Comparison of ENCODE assay signal across 8 mouse cellular contexts in genomic region chr13:54949592-54949991, GRCm38 (mm10). TPM values are rescaled to one million over a fixed set of nuclear protein-coding genes. Genes with fewer than 3 reads are reported as not detected.
DNase-seq lines count a peak whose midpoint lies in the region; ATAC-seq and TF ChIP-seq lines count a peak whose summit lies in the region.

No protein-coding gene starts in this region.

- no peaks in the 10 kb centered on the region for H3K36me3 ChIP-seq in ES-E14 (ENCODE audit: control insufficient read depth, insufficient read depth, low read length, poor library complexity, severe bottlenecking)
- no peaks in the 10 kb centered on the region for H3K36me3 ChIP-seq in embryonic facial prominence, embryonic 14.5 days (ENCODE audit: control insufficient read depth, insufficient read depth, low read length)
- H3K36me3 ChIP-seq in limb, embryonic 12.5 days: no peaks in the 10 kb centered on the region
- H3K36me3 ChIP-seq in midbrain, embryonic 15.5 days (replicated peaks): no peaks in the 10 kb centered on the region

- H3K4me1 ChIP-seq in ES-E14 (ENCODE audit: control insufficient read depth in 2 of 2, insufficient read depth in 2 of 2, low read length in 2 of 2, poor library complexity in 1 of 2): peaks cover 0 to 4% of the 10 kb centered on the region in 2 experiments; a peak in 1 of 4 replicates
- 0 out of 2 replicates have a peak, but pooled peaks cover 4% of the 10 kb centered on the region for H3K4me1 ChIP-seq in embryonic facial prominence, embryonic 14.5 days (ENCODE audit: control insufficient read depth, insufficient read depth, low read length)
- H3K4me1 ChIP-seq in limb, embryonic 12.5 days (replicated peaks): peaks cover 19% of the 10 kb centered on the region
- peaks cover 50% of the 10 kb centered on the region for H3K4me1 ChIP-seq in midbrain, embryonic 15.5 days

- no peak overlapping the region for H3K27ac ChIP-seq in ES-E14 (ENCODE audit: insufficient read depth, low read depth, low read length, poor library complexity, severe bottlenecking)
- H3K27ac ChIP-seq in embryonic facial prominence, embryonic 14.5 days (replicated peaks; ENCODE audit: low read depth, low read length): no peak overlapping the region
- H3K27ac ChIP-seq in limb, embryonic 12.5 days: no peak overlapping the region
- H3K27ac ChIP-seq in midbrain, embryonic 15.5 days: peak overlapping the region; percentile 88

- no peaks in the 10 kb centered on the region for H3K9me3 ChIP-seq in ES-E14 (ENCODE audit: control insufficient read depth, insufficient read depth, low read depth, low read length)
- H3K9me3 ChIP-seq in embryonic facial prominence, embryonic 14.5 days (ENCODE audit: control insufficient read depth, low read length): no peaks in the 10 kb centered on the region
- H3K9me3 ChIP-seq in limb, embryonic 12.5 days: no peaks in the 10 kb centered on the region
- H3K9me3 ChIP-seq in midbrain, embryonic 15.5 days: no peaks in the 10 kb centered on the region

- H3K4me3 ChIP-seq in ES-E14 (ENCODE audit: insufficient read depth in 1 of 2, low read depth in 1 of 2, low read length in 2 of 2, poor library complexity in 1 of 2, severe bottlenecking in 1 of 2): peak overlapping the region; percentile 64 to 74
- peak overlapping the region; percentile 63 for H3K4me3 ChIP-seq in embryonic facial prominence, embryonic 14.5 days (ENCODE audit: low read depth, low read length)
- H3K4me3 ChIP-seq in limb, embryonic 12.5 days (replicated peaks): peak overlapping the region; percentile 64
- peak overlapping the region; percentile 69 for H3K4me3 ChIP-seq in midbrain, embryonic 15.5 days

- peak; percentile 65 for DNase-seq in adrenal gland, adult 2 months
- no peak for DNase-seq in adrenal gland, postnatal 4 days (ENCODE audit: low spot score in 2 of 2)
- no peak for DNase-seq in ES-E14 (ENCODE audit: low read depth, low spot score)
- peak; percentile 57 for DNase-seq in embryonic facial prominence, embryonic 14.5 days (ENCODE audit: low spot score)
- peak; percentile 19 to 42 for DNase-seq in heart, postnatal 36 days
- no peak for DNase-seq in ovary, postnatal 10 days (ENCODE audit: low spot score)

- peaks cover 92% of the 10 kb centered on the region for H3K27me3 ChIP-seq in embryonic facial prominence, embryonic 14.5 days (replicated peaks; ENCODE audit: control insufficient read depth, insufficient read depth, low read length)
- peaks cover 98% of the 10 kb centered on the region for H3K27me3 ChIP-seq in limb, embryonic 12.5 days
- peaks cover 41% of the 10 kb centered on the region for H3K27me3 ChIP-seq in midbrain, embryonic 15.5 days (replicated peaks)

- intact Hi-C loops in heart, postnatal 36 days (cut with DNase I): no loop called here

- peak overlapping the region; percentile 100 for H3K4me2 ChIP-seq in embryonic facial prominence, embryonic 14.5 days (ENCODE audit: low read depth, low read length)
- peak overlapping the region; percentile 100 for H3K4me2 ChIP-seq in limb, embryonic 12.5 days
- H3K4me2 ChIP-seq in midbrain, embryonic 15.5 days: peak overlapping the region; percentile 98

- in situ Hi-C loops in ES-E14 (cut with MboI; ENCODE audit: low sequenced_read_pairs in 2 of 2, unreplicated experiment in 2 of 2): no loop called here

- ATAC-seq in embryonic facial prominence, embryonic 14.5 days (ENCODE audit: low read depth): 0 out of 2 replicates have a peak, but pooled peaks have one; percentile 30
- no peak; the same call in 1 of the 2 replicates for ATAC-seq in limb, embryonic 12.5 days (ENCODE audit: insufficient number of reproducible peaks, insufficient read depth, low FRiP score, low TSS enrichment, low read depth)
- ATAC-seq in midbrain, embryonic 15.5 days (replicated peaks): peak; percentile 19; the same call in 1 of the 2 replicates

- 0% methylated on average over 21 of the region's 44 CpGs for WGBS in embryonic facial prominence, embryonic 14.5 days
- WGBS in limb, embryonic 12.5 days: 0% methylated on average over 43 of the region's 44 CpGs
- WGBS in midbrain, embryonic 15.5 days: under 1% methylated on average over 44 of the region's 44 CpGs

- H3K9ac ChIP-seq in ES-E14 (ENCODE audit: insufficient read depth, low read depth, low read length, poor library complexity, severe bottlenecking): peak overlapping the region; percentile 37; the same call in 1 of the 2 replicates
- peak overlapping the region; percentile 55; the same call in 1 of the 2 replicates for H3K9ac ChIP-seq in embryonic facial prominence, embryonic 14.5 days (ENCODE audit: low read depth, low read length)
- H3K9ac ChIP-seq in limb, embryonic 12.5 days (replicated peaks): 0 out of 2 replicates have a peak overlapping the region, but pooled peaks have one; percentile 46
- peak overlapping the region; percentile 70 for H3K9ac ChIP-seq in midbrain, embryonic 15.5 days

TF ChIP-seq in ES-E14, 5 proteins besides CTCF, POLR2A, EP300 and RAD21:
- TF ChIP-seq CHD2 (IDR thresholded peaks at IDR 0.05; ENCODE audit: low read depth, low read length): no peak
- no peak for TF ChIP-seq ZC3H11A (IDR thresholded peaks at IDR 0.05; ENCODE audit: borderline replicate concordance, low read depth, low read length)
- no peak for TF ChIP-seq HCFC1 (IDR thresholded peaks at IDR 0.05; ENCODE audit: borderline replicate concordance, insufficient read depth, low read length)
- TF ChIP-seq MAFK (IDR thresholded peaks at IDR 0.05; ENCODE audit: insufficient read depth, low read depth, low read length): no peak
- no peak for TF ChIP-seq ZNF384 (IDR thresholded peaks at IDR 0.05; ENCODE audit: low read depth, low read length)

RNA-seq across cellular contexts. Expression of gene Unc5a, which starts 0.4 kb away (rescaled TPM):
- total RNA-seq in adrenal gland, adult 2 months (2021): 1 to 10 TPM; 7.2 to 9.1 TPM
- 26.5 and 27.9 TPM in 2 replicates for polyA plus RNA-seq in adrenal gland, adult 2 months (2012; rRNA removed)
- 10 to 100 TPM; 12.0 to 13.8 TPM for total RNA-seq in adrenal gland, postnatal 4 days (2021)
- total RNA-seq in ES-E14 (2012; rRNA removed): 0.31 and 0.95 TPM in 2 replicates
- polyA plus RNA-seq in embryonic facial prominence, embryonic 14.5 days (2014; fragmentation: Nextera tagmentation; extraction: Ambion mirVana): 4.5 and 4.6 TPM in 2 replicates
- total RNA-seq in heart, postnatal 36 days (2021): under 1 TPM; 0.49 to 0.92 TPM
- 0.30 and 0.78 TPM in 2 replicates for polyA plus RNA-seq in limb, embryonic 12.5 days (2016; fragmentation: Nextera tagmentation; extraction: Ambion mirVana)
- polyA plus RNA-seq in midbrain, embryonic 15.5 days (2015; fragmentation: Nextera tagmentation; extraction: Ambion mirVana): 15.7 and 16.1 TPM in 2 replicates

Comparison
In these comparisons a context has a peak if more than half of its experiments do, and no peak if none do; other contexts are left out.
1. DNase-seq: peak in adrenal gland, adult 2 months (single experiment), embryonic facial prominence, embryonic 14.5 days (single experiment) and heart, postnatal 36 days (2 of 2); none in adrenal gland, postnatal 4 days (0 of 2), ES-E14 (single experiment) and ovary, postnatal 10 days (single experiment).
2. Peak in every context shown above with its lines, with median percentiles within 50 percentile points of each other: H3K4me3 ChIP-seq, H3K9ac ChIP-seq and H3K4me2 ChIP-seq.